In the genomic region with DNA sequence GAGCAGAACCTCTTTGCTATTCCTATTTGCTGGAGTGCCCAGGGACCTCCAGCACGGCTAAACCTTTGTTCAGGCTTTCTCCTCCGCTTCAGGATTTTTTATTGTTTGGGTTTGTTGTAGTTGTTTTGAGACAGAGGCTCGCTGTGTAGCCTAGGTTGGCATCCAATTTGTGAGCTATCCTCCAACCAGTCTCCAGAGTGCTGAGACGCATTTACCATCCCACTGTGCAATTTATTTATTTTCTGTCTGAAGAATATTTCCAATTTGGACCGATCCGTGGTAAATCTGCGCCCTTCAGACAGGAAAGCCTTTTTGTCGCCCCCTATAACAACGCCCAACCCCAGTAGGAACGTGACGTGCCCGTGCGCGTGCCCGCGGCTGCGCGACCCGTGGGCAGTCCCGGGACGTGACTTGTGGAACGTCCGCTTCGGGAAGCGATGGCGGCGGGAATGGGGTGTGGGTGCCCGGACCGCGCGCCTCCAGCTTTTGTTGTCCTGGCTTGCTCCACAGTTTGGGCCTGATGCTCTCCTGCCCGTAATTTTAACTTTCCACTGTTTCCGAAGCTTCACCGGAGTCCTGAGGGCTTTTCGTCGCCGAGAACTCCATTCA, we compare ENCODE assay signal across 8 mouse cellular contexts. TPM values are rescaled to one million over a fixed set of nuclear protein-coding genes. Genes with fewer than 3 reads are reported as not detected.
A peak's percentile ranks its signal among the peaks of the same experiment; 100 is the strongest.
DNase-seq lines count a peak whose midpoint lies in the region; ATAC-seq and TF ChIP-seq lines count a peak whose summit lies in the region.

No protein-coding gene starts in this region.

- in situ Hi-C loops in CH12.LX (cut with MboI; ENCODE audit: low pct_ligation_motif_present, low pct_unique_long_range_greater_than_20kb, low sequenced_read_pairs), result no loop called here

- peak overlapping the region; percentile 88 for H3K9ac ChIP-seq in CH12.LX (ENCODE audit: insufficient read depth, low read depth)
- H3K9ac ChIP-seq in forebrain, embryonic 12.5 days, result peak overlapping the region; percentile 86
- H3K9ac ChIP-seq in heart, postnatal 0 days (replicated peaks; ENCODE audit: low read depth, low read length), result peak overlapping the region; percentile 89
- peak overlapping the region; percentile 84 for H3K9ac ChIP-seq in liver, embryonic 15.5 days
- H3K9ac ChIP-seq in neural tube, embryonic 13.5 days, result peak overlapping the region; percentile 95

- H3K4me3 ChIP-seq in CH12.LX (replicated peaks in 1 of 3; ENCODE audit: low read depth in 2 of 3, low read length in 2 of 3, poor library complexity in 1 of 3), result peak overlapping the region; percentile 71 to 80 (median 79)
- H3K4me3 ChIP-seq in forebrain, embryonic 12.5 days (replicated peaks), result peak overlapping the region; percentile 87
- H3K4me3 ChIP-seq in heart, postnatal 0 days (ENCODE audit: low read depth, low read length), result peak overlapping the region; percentile 95
- peak overlapping the region; percentile 96 for H3K4me3 ChIP-seq in liver, embryonic 15.5 days (replicated peaks)
- H3K4me3 ChIP-seq in neural tube, embryonic 13.5 days, result peak overlapping the region; percentile 92

- TF ChIP-seq CTCF in CH12.LX (conservative IDR thresholded peaks at IDR 0.05 in 1 of 2, IDR thresholded peaks at IDR 0.05 in 1 of 2; ENCODE audit: low read depth in 2 of 2, low read length in 2 of 2), result peak in 1 of 2 experiments; percentile 37; a peak in 1 of 4 replicates
- peak; percentile 37 for TF ChIP-seq CTCF in heart, postnatal 0 days (IDR thresholded peaks at IDR 0.05; ENCODE audit: low read depth)

- ATAC-seq in forebrain, embryonic 12.5 days (ENCODE audit: low FRiP score), result peak; percentile 77
- ATAC-seq in heart, postnatal 0 days (ENCODE audit: insufficient read depth, low read depth), result peak; percentile 84
- peak; percentile 65 for ATAC-seq in liver, embryonic 15.5 days (ENCODE audit: insufficient read depth)
- peak; percentile 85 for ATAC-seq in neural tube, embryonic 13.5 days (ENCODE audit: low read depth)

- 0% methylated on average over 37 of the region's 37 CpGs for WGBS in forebrain, embryonic 12.5 days
- 0% methylated on average over 37 of the region's 37 CpGs for WGBS in heart, postnatal 0 days
- WGBS in liver, embryonic 15.5 days (ENCODE audit: insufficient replicate concordance), result under 1% methylated on average over 37 of the region's 37 CpGs
- under 1% methylated on average over 37 of the region's 37 CpGs for WGBS in neural tube, embryonic 13.5 days

- H3K4me1 ChIP-seq in CH12.LX (ENCODE audit: control insufficient read depth in 1 of 2, insufficient read depth in 2 of 2), result peaks cover 2 to 21% of the 10 kb centered on the region in 2 experiments; a peak in 3 of 4 replicates
- peaks cover 36% of the 10 kb centered on the region for H3K4me1 ChIP-seq in forebrain, embryonic 12.5 days
- peaks cover 25% of the 10 kb centered on the region for H3K4me1 ChIP-seq in heart, postnatal 0 days (ENCODE audit: control insufficient read depth, insufficient read depth)
- peaks cover 46% of the 10 kb centered on the region for H3K4me1 ChIP-seq in liver, embryonic 15.5 days (replicated peaks)
- peaks cover 47% of the 10 kb centered on the region for H3K4me1 ChIP-seq in neural tube, embryonic 13.5 days (replicated peaks)

- no peak for DNase-seq in CH12.LX (ENCODE audit: extremely low read depth)
- DNase-seq in c-Kit-positive CD71-positive TER-119-negative erythroid progenitor cells, embryonic 14.5 days (ENCODE audit: low read depth), result peak; percentile 68
- DNase-seq in heart, postnatal 0 days (ENCODE audit: low spot score), result peak; percentile 87
- peak; percentile 92 to 96 for DNase-seq in kidney, postnatal 36 days
- DNase-seq in telencephalon, adult 2 months (ENCODE audit: low read depth, low spot score), result peak; percentile 88

- peak; percentile 73 for TF ChIP-seq POLR2A in CH12.LX (IDR thresholded peaks at IDR 0.05; ENCODE audit: low read depth, low read length)

- peak overlapping the region; percentile 73 for H3K4me2 ChIP-seq in CH12.LX (ENCODE audit: insufficient read depth, low read depth, poor library complexity, severe bottlenecking)
- H3K4me2 ChIP-seq in forebrain, embryonic 12.5 days, result peak overlapping the region; percentile 92
- H3K4me2 ChIP-seq in heart, postnatal 0 days (ENCODE audit: low read depth, low read length), result peak overlapping the region; percentile 99
- peak overlapping the region; percentile 93 for H3K4me2 ChIP-seq in liver, embryonic 15.5 days
- peak overlapping the region; percentile 100 for H3K4me2 ChIP-seq in neural tube, embryonic 13.5 days

- H3K79me2 ChIP-seq in CH12.LX (replicated peaks; ENCODE audit: control insufficient read depth, extremely low read depth, insufficient read depth, poor library complexity, severe bottlenecking), result peaks cover 39% of the 10 kb centered on the region

- H3K27me3 ChIP-seq in CH12.LX (replicated peaks), result peaks cover 16% of the 10 kb centered on the region
- no peaks in the 10 kb centered on the region for H3K27me3 ChIP-seq in forebrain, embryonic 12.5 days
- no peaks in the 10 kb centered on the region for H3K27me3 ChIP-seq in heart, postnatal 0 days (ENCODE audit: control insufficient read depth, insufficient read depth, low read length)
- H3K27me3 ChIP-seq in liver, embryonic 15.5 days, result peaks cover 4% of the 10 kb centered on the region; the same call in 1 of the 2 replicates
- H3K27me3 ChIP-seq in neural tube, embryonic 13.5 days, result no peaks in the 10 kb centered on the region

- peaks cover 3 to 13% of the 10 kb centered on the region in 2 experiments for H3K36me3 ChIP-seq in CH12.LX (replicated peaks in 1 of 2; ENCODE audit: control insufficient read depth in 1 of 2, insufficient read depth in 1 of 2, low read length in 1 of 2)
- peaks cover 6% of the 10 kb centered on the region for H3K36me3 ChIP-seq in forebrain, embryonic 12.5 days (replicated peaks)
- peaks cover 3% of the 10 kb centered on the region; the same call in 1 of the 2 replicates for H3K36me3 ChIP-seq in heart, postnatal 0 days (replicated peaks; ENCODE audit: control insufficient read depth, insufficient read depth, low read length)
- peaks cover 6% of the 10 kb centered on the region for H3K36me3 ChIP-seq in liver, embryonic 15.5 days (replicated peaks)
- H3K36me3 ChIP-seq in neural tube, embryonic 13.5 days, result peaks cover 3% of the 10 kb centered on the region; the same call in 1 of the 2 replicates

- peak overlapping the region; percentile 97 for H3K27ac ChIP-seq in CH12.LX (ENCODE audit: insufficient read depth, low read depth)
- H3K27ac ChIP-seq in forebrain, embryonic 12.5 days, result peak overlapping the region; percentile 96
- H3K27ac ChIP-seq in heart, postnatal 0 days (ENCODE audit: low read depth), result peak overlapping the region; percentile 99
- peak overlapping the region; percentile 98 for H3K27ac ChIP-seq in liver, embryonic 15.5 days (replicated peaks)
- peak overlapping the region; percentile 99 for H3K27ac ChIP-seq in neural tube, embryonic 13.5 days (replicated peaks)

- TF ChIP-seq EP300 in CH12.LX (IDR thresholded peaks at IDR 0.05; ENCODE audit: low read length), result 0 out of 2 replicates have a peak, but pooled peaks have one; percentile 27
- peak; percentile 88 for TF ChIP-seq EP300 in heart, postnatal 0 days (IDR thresholded peaks at IDR 0.05; ENCODE audit: low read depth)

- dilution Hi-C loops in CH12.LX (cut with MboI; ENCODE audit: extremely low pct_ligation_motif_present, extremely low pct_unique_long_range_greater_than_20kb, low sequenced_read_pairs), result no loop called here

- no peak for TF ChIP-seq RAD21 in CH12.LX (IDR thresholded peaks at IDR 0.05; ENCODE audit: low read depth, low read length)

- H3K9me3 ChIP-seq in CH12.LX (replicated peaks; ENCODE audit: low read length), result no peaks in the 10 kb centered on the region
- H3K9me3 ChIP-seq in forebrain, embryonic 12.5 days, result no peaks in the 10 kb centered on the region
- no peaks in the 10 kb centered on the region for H3K9me3 ChIP-seq in heart, postnatal 0 days (replicated peaks; ENCODE audit: control insufficient read depth, low read length)
- H3K9me3 ChIP-seq in liver, embryonic 15.5 days (replicated peaks), result no peaks in the 10 kb centered on the region
- H3K9me3 ChIP-seq in neural tube, embryonic 13.5 days, result no peaks in the 10 kb centered on the region

TF ChIP-seq in CH12.LX, 34 proteins besides CTCF, POLR2A, EP300 and RAD21 (continues in another document):
- TF ChIP-seq PAX5 (IDR thresholded peaks at IDR 0.05; ENCODE audit: low read length) (no peak), MAX (IDR thresholded peaks at IDR 0.05; ENCODE audit: low read length) (peak; percentile 99), CHD1 (IDR thresholded peaks at IDR 0.05; ENCODE audit: low read depth, low read length) (peak; percentile 88), NRF1 (IDR thresholded peaks at IDR 0.05; ENCODE audit: low read depth, low read length) (peak; percentile 77), MAFK (IDR thresholded peaks at IDR 0.05; ENCODE audit: insufficient replicate concordance, low read length) (0 out of 2 replicates have a peak, but pooled peaks have one; percentile 57), ZNF384 (IDR thresholded peaks at IDR 0.05; ENCODE audit: low read depth, low read length) (no peak), USF2 (conservative IDR thresholded peaks at IDR 0.05; ENCODE audit: low read depth, low read length) (no peak), USF1 (IDR thresholded peaks at IDR 0.05; ENCODE audit: low read depth, low read length) (0 out of 2 replicates have a peak, but pooled peaks have one; percentile 15), MYC (IDR thresholded peaks at IDR 0.05; ENCODE audit: low read depth, low read length) (no peak), ZKSCAN1 (IDR thresholded peaks at IDR 0.05; ENCODE audit: borderline replicate concordance, low read depth, low read length) (no peak), IRF4 (IDR thresholded peaks at IDR 0.05; ENCODE audit: low read depth, low read length) (peak; percentile 53), JUND (conservative IDR thresholded peaks at IDR 0.05; ENCODE audit: low read depth, low read length) (no peak), POLR2AphosphoS2 (IDR thresholded peaks at IDR 0.05; ENCODE audit: low read depth, low read length) (no peak), ZMIZ1 (IDR thresholded peaks at IDR 0.05; ENCODE audit: low read depth, low read length) (peak; percentile 59; the same call in 1 of the 2 replicates), RCOR1 (conservative IDR thresholded peaks at IDR 0.05; ENCODE audit: low read depth, low read length) (peak; percentile 87), UBTF (IDR thresholded peaks at IDR 0.05; ENCODE audit: low read depth, low read length) (no peak)

RNA-seq across cellular contexts. Expression of a gene that starts 0.8 kb away (rescaled TPM):
- total RNA-seq in CH12.LX (2012; rRNA removed) (40.5 and 55.0 TPM in 2 replicates), CH12.LX (2014; rRNA removed) (37.2 and 42.7 TPM in 2 replicates)
- 33.8 and 39.6 TPM in 2 replicates for polyA plus RNA-seq in CH12.LX (2012; ENCODE audit: insufficient read length, low read depth)
- polyA plus RNA-seq in forebrain, embryonic 12.5 days (2016; fragmentation: Nextera tagmentation; extraction: Ambion mirVana), result 28.3 and 34.6 TPM in 2 replicates
- total RNA-seq in heart, postnatal 0 days (2014; rRNA removed; ENCODE audit: low replicate concordance), result 51.3 and 68.8 TPM in 2 replicates
- polyA plus RNA-seq in heart, postnatal 0 days (2015; fragmentation: Nextera tagmentation; extraction: Ambion mirVana), result 33.5 and 34.9 TPM in 2 replicates
- 16.8 and 17.3 TPM in 2 replicates for polyA plus RNA-seq in liver, embryonic 15.5 days (2015; fragmentation: Nextera tagmentation; extraction: Ambion mirVana)
- polyA plus RNA-seq in neural tube, embryonic 13.5 days (2015; fragmentation: Nextera tagmentation; extraction: Ambion mirVana), result 22.3 and 24.2 TPM in 2 replicates
